Mouse (Mus musculus) hindbrain, embryonic 12.5 days (tissue): ENCODE results near the gene Rhov. TPM values are rescaled to one million over a fixed set of nuclear protein-coding genes. Genes with fewer than 3 reads are reported as not detected.
A peak's percentile ranks its signal among the peaks of the same experiment; 100 is the strongest.

Source experiments
- ATAC-seq: fragments of 200-750 bp; cut with Nextera tagmentation; 2 replicates; pipeline ENCODE4 v1.8.0; 2017; ENCODE audit warnings: moderate TSS enrichment; ENCODE audit not compliant: low FRiP score
- H3K27ac ChIP-seq: fragments of 300-500 bp; sonication (generic); 2 replicates; pipeline ENCODE4 v1.5.1; 2016; ENCODE audit warnings: mild to moderate bottlenecking
- H3K27me3 ChIP-seq: fragments of 300-500 bp; sonication (generic); 2 replicates; pipeline ENCODE4 v1.6.1; 2016; ENCODE audit warnings: mild to moderate bottlenecking
- H3K36me3 ChIP-seq: fragments of 300-500 bp; sonication (generic); 2 replicates; pipeline ENCODE4 v1.6.1; 2016; ENCODE audit warnings: mild to moderate bottlenecking
- H3K4me1 ChIP-seq: fragments of 300-500 bp; sonication (generic); 2 replicates; pipeline ENCODE4 v1.6.1; 2016
- H3K4me2 ChIP-seq: fragments of 300-500 bp; sonication (generic); replicated peaks from 2 replicates; pipeline ENCODE4 v1.6.1; 2016; ENCODE audit warnings: mild to moderate bottlenecking
- H3K4me3 ChIP-seq: fragments of 300-500 bp; sonication (generic); 2 replicates; pipeline ENCODE4 v1.5.1; 2016; ENCODE audit warnings: mild to moderate bottlenecking
- H3K9ac ChIP-seq: fragments of 300-500 bp; sonication (generic); 2 replicates; pipeline ENCODE4 v1.6.1; 2016; ENCODE audit warnings: mild to moderate bottlenecking, moderate library complexity
- H3K9me3 ChIP-seq: fragments of 300-500 bp; sonication (generic); replicated peaks from 2 replicates; pipeline ENCODE4 v1.6.1; 2016; ENCODE audit warnings: mild to moderate bottlenecking
- WGBS: fragments of 180-500 bp; shearing (Covaris S2); methylation state at CpG from one replicate; pipeline ENCODE4 v1.1.7; 2016; 5-methylcytosine and 5-hydroxymethylcytosine counted together
- polyA plus RNA-seq: library from polyadenylated mRNA; unstranded; fragments of >200 nt; fragmentation: Nextera tagmentation; extraction: Ambion mirVana; gene quantifications from 2 replicates; pipeline ENCODE4 v1.2.1, GENCODE M21; 2016

The Rhov gene
- 5.8 and 8.2 TPM in 2 replicates for polyA plus RNA-seq

DNA sequence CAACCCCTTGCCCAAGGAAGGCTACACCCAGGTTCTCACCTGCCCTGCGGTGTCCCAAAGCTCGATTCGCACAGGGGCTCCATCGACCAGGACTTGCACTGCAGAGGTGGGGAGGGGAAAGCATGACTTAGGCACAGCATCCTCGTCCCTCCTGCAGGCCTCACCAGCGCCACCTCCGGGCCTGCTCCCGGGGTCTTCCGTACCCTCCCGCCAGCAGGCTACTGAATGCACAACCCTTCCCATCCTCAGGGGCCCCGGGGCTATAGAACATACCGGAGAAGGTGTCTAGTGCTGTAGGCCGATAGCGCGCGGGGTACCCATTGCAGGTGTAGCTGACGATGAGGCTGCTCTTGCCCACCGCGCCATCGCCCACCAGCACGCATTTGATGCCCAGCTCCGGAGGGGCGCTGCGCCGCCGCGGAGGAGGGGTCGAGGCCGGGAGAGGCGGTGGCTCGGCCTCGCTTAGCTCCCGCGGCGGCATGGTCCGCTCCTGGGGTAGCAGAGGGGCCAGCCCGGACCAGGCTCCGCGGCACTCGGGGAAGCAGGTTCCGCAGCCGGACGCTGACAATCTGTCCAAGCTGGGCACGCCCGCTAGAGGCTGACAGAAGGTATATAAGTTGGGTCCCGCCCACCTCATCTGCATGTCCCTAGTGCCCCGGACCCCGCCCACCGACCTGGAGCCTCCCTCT is at the start of gene Rhov:
TSS of gene Rhov (minus strand) at position 630 of the 689 bp plus-strand sequence.
- Histone ChIP-seq H3K9ac (peak within 1 kb of the TSS; percentile 80), H3K27ac (peak within 1 kb of the TSS; percentile 57; the same call in 1 of the 2 replicates), H3K4me1 (peaks cover 5% of the 10 kb centered on the region; the same call in 1 of the 2 replicates), H3K36me3 (no peaks in the 10 kb centered on the region), H3K9me3 (no peaks in the 10 kb centered on the region), H3K27me3 (peaks cover 30% of the 10 kb centered on the region), H3K4me2 (peak within 1 kb of the TSS; percentile 95), H3K4me3 (peak within 1 kb of the TSS; percentile 66)
- under 1% methylated on average over 44 of the region's 49 CpGs for WGBS
- peak; percentile 90 for ATAC-seq

DNA sequence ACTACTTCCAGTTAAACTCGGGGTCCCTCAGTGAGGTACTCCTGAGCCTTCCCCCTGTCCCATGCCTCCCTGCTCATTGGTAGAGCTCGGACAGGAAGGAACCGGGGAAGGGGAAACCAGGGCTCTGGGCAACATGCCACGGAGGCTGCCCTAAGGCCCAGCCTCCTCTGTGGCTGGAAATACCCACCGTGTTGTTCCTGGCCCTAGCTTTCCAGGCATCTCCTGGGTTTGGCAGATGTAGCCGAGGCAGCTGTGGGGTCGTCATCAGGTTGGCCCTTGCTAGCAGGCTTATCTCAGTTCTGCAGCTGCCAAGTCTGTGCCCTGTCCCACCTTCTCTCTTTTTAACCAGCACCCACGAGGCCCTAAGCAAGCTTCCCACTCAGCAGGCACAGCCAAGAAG is 49.5 kb upstream of the Rhov start:
- H3K4me1 ChIP-seq: peaks cover 39% of the 10 kb centered on the region
- H3K27me3 ChIP-seq: peaks cover 96% of the 10 kb centered on the region
- no peaks in the 10 kb centered on the region for H3K36me3 ChIP-seq
- no peak overlapping the region for H3K4me3 ChIP-seq
- WGBS: 66% methylated on average over 8 of the region's 8 CpGs
- ATAC-seq: no peak
- H3K9me3 ChIP-seq: peaks cover 6% of the 10 kb centered on the region; the same call in 1 of the 2 replicates
- H3K9ac ChIP-seq: no peak overlapping the region
- H3K27ac ChIP-seq: no peak overlapping the region
- no peak overlapping the region for H3K4me2 ChIP-seq

DNA sequence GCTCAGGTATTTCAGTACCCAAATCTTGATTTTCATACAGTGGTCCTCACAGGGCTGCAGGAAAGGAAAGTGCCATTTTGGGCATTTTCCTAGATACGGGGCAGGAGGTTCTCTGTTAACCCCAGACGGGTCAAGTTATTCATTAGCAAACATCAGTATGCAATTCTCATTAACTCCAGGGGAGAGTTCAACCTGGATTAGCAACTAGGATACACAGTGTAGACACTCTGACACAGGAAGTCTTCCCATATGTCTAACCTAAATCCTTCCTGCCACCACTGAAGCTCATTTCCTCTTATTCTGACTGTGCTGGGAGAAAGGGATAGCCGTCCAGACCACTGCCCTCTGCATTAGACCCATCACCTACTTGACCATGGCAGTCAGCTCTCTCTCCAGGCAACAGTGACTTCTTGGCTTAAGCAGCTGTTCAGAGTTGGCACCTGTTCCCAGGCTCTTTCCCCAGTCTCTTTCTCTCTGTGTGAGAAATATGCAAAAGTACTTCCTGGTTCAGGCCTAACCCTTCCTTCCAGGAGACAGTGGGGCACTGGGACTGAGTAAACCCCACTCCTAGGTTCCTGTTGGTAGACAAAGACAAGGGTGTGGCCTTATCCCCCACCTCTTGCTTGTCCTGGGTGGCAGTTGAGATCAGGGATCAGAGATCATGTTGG is 47.1 kb upstream of the Rhov start:
- WGBS: 75% methylated on average over 3 of the region's 3 CpGs
- H3K4me1 ChIP-seq: peaks cover 29% of the 10 kb centered on the region
- H3K27ac ChIP-seq: no peak overlapping the region
- no peak overlapping the region for H3K4me2 ChIP-seq
- no peaks in the 10 kb centered on the region for H3K36me3 ChIP-seq
- peaks cover 6% of the 10 kb centered on the region; the same call in 1 of the 2 replicates for H3K9me3 ChIP-seq
- ATAC-seq: no peak
- H3K9ac ChIP-seq: no peak overlapping the region
- H3K4me3 ChIP-seq: no peak overlapping the region
- H3K27me3 ChIP-seq: peaks cover 94% of the 10 kb centered on the region

DNA sequence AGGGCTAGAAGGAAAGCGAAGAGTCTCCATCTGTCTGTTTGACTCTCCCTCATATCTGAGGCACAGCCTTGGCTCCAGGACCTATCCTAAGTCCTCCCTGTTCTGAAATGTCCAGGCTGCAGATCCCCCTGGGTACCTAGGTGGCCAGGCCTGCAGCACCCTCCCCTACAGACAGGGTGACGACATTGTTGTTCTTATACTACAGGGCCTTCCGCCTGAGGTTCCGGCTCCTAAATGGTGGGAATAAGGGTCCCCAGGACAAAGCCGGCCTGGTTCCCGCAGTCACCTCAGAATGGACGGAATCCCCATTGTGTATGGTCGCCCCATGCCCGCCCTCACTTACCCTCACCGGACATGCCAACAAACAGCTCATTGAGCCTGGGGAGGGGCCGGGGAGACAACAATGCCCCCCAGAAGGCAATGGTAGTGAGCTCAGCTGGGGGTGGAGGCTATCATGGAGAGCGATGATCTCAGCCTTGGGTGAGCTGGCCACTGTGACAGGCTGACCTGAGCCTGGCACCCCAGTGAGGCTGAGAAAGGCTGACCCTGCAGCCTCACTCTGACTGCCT is 43.8 kb upstream of the Rhov start:
- no peak for ATAC-seq
- Histone ChIP-seq H3K4me2 (no peak overlapping the region), H3K27me3 (peaks cover 78% of the 10 kb centered on the region), H3K36me3 (no peaks in the 10 kb centered on the region), H3K4me3 (no peak overlapping the region), H3K9ac (no peak overlapping the region), H3K9me3 (peaks cover 6% of the 10 kb centered on the region; the same call in 1 of the 2 replicates), H3K4me1 (peaks cover 21% of the 10 kb centered on the region), H3K27ac (no peak overlapping the region)
- WGBS: 69% methylated on average over 12 of the region's 12 CpGs

DNA sequence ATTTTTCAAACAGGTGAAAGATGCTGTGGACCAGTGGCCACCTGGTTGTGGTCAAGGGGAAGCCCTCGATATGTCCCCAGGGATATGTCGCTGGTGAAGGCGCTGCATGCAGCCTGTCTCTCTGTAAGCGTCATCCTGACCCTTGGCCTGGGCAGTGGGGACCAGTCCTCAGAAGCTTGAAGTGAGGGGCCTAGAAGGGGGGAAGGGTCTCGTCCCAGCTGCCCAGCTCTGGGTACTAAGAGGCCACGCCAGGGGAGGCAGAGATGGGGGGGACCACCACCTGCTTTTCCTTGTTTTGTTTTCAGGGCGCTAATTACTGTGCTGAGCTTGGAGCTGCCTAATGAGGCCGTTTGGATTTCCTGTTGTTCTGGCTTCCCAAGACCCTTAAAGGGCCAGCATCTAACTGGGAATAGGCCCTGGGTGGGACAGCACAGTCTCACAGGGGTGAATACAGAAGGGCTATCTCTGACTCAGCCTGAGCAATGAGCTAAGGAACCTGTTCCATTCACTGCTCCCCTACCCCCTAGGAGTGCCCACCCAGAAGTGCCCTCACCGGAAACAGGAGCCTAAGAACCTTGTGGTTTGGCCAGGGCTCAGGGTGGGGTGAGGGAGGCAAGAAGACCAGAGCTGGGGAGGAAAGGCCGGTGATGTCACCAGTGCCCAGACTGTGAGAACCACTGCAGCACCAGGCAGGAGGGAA is 42.9 kb upstream of the Rhov start:
- 31% methylated on average over 10 of the region's 10 CpGs for WGBS
- H3K36me3 ChIP-seq: no peaks in the 10 kb centered on the region
- H3K4me2 ChIP-seq: no peak overlapping the region
- no peak overlapping the region for H3K9ac ChIP-seq
- H3K4me1 ChIP-seq: peaks cover 21% of the 10 kb centered on the region
- H3K4me3 ChIP-seq: no peak overlapping the region
- peaks cover 71% of the 10 kb centered on the region for H3K27me3 ChIP-seq
- H3K9me3 ChIP-seq: peaks cover 6% of the 10 kb centered on the region; the same call in 1 of the 2 replicates
- ATAC-seq: 0 out of 2 replicates have a peak, but pooled peaks have one; percentile 33
- no peak overlapping the region for H3K27ac ChIP-seq

DNA sequence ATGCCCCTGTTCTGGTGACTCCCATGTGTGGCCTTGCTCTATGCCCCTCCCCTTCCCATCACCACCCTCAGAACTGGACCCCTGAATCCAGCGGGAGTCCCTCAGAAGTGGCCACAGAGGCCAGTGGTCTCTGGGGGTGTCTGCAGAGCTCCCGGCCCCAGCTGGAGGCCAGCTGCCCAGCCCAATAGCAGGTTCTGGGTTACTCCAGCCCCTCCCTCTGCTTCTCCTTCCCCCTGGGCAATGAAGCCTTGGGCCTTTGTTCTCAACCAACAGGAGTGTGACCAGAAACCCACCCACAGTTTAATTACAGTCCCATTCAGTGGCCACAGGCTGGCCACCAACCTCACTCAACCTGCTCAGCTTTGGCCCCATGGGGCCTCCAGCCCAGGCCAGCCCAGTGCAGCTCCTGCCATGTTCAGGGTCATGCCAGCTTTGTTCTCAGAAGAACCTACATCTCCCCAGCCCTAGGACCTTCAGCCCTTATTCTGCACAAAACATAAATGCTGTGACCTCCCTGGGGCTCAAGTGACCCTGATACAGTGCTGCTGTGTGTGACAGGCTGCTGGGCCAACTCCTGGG is 41.4 kb upstream of the Rhov start:
- peaks cover 6% of the 10 kb centered on the region; the same call in 1 of the 2 replicates for H3K9me3 ChIP-seq
- WGBS: 34% methylated on average over 2 of the region's 2 CpGs
- H3K27ac ChIP-seq: no peak overlapping the region
- no peak overlapping the region for H3K9ac ChIP-seq
- peak; percentile 17; the same call in 1 of the 2 replicates for ATAC-seq
- H3K4me3 ChIP-seq: no peak overlapping the region
- peaks cover 57% of the 10 kb centered on the region for H3K27me3 ChIP-seq
- H3K4me1 ChIP-seq: peaks cover 21% of the 10 kb centered on the region
- H3K4me2 ChIP-seq: no peak overlapping the region
- H3K36me3 ChIP-seq: no peaks in the 10 kb centered on the region

DNA sequence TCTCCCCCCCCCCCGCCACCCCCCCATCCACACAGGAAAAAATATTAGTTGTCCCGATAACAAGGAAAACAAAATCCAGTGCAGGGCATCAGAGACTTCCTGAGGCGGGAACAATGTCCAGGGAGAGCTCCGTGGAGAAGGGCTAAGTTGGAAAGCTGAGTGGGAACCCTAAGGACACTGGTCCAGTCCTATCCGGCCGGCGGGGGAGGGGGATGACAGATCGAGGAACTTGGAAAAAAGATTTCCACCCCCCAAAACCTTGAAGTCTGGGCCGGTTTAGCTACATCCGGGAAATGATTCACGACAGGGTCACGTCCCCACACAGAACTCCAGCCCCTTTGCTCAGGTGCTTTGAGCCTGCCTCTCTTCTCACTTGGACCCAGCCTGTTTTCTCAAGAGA is 40.5 kb upstream of the Rhov start:
- 55% methylated on average over 12 of the region's 12 CpGs for WGBS
- Histone ChIP-seq H3K4me2 (no peak overlapping the region), H3K9ac (no peak overlapping the region), H3K4me3 (no peak overlapping the region), H3K36me3 (no peaks in the 10 kb centered on the region), H3K27ac (no peak overlapping the region), H3K9me3 (peaks cover 4% of the 10 kb centered on the region; the same call in 1 of the 2 replicates), H3K27me3 (peaks cover 48% of the 10 kb centered on the region), H3K4me1 (peaks cover 21% of the 10 kb centered on the region)
- ATAC-seq: no peak

DNA sequence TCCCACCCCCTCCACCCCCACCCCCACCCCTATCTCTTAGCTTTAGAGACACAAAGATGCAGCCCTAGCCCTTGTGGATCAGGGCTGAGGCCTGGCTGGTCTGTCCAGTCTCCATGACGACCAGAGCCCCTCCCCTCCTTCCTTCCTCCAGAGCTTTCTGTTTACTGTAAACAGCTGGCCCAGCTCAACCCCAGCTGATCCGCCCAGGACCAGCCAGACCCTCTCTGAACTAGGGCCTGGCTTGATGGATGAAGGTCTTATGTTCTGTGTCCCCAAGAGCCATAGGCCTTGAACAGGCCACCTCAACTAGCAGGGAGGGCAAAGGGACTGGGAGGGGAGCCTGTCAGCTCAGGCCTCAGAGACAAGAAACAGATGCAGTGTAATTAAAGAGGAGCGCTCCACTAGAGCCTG is 33.7 kb upstream of the Rhov start:
- H3K9me3 ChIP-seq: no peaks in the 10 kb centered on the region
- H3K9ac ChIP-seq: no peak overlapping the region
- H3K4me3 ChIP-seq: no peak overlapping the region
- ATAC-seq: peak; percentile 53
- H3K4me2 ChIP-seq: no peak overlapping the region
- H3K27me3 ChIP-seq: peaks cover 4% of the 10 kb centered on the region; the same call in 1 of the 2 replicates
- H3K27ac ChIP-seq: no peak overlapping the region
- WGBS: 19% methylated on average over 3 of the region's 3 CpGs
- H3K36me3 ChIP-seq: 0 out of 2 replicates have a peak, but pooled peaks cover 1% of the 10 kb centered on the region
- peaks cover 29% of the 10 kb centered on the region for H3K4me1 ChIP-seq

DNA sequence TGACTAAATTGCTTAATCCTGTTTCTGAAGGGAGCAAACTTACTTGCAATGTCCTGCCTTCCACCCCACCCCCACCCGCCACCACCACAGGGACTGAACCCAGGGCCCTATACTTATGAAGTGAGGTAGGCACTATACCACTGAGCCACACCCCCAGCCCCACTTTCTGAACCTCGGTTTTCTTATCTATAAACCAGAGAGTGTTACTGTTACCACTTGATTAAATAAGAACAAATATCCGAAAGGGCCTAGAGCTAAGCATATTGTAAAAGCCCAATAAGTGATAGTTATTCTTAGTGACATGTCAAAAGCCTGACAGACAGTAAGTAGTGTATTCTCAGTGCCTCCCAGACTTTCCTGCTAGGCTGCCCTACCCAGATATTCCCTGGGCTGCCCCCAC is 33.3 kb upstream of the Rhov start:
- Histone ChIP-seq H3K36me3 (0 out of 2 replicates have a peak, but pooled peaks cover 4% of the 10 kb centered on the region), H3K4me3 (no peak overlapping the region), H3K27ac (no peak overlapping the region), H3K9ac (no peak overlapping the region), H3K4me1 (peaks cover 30% of the 10 kb centered on the region), H3K9me3 (no peaks in the 10 kb centered on the region), H3K4me2 (no peak overlapping the region), H3K27me3 (peaks cover 4% of the 10 kb centered on the region; the same call in 1 of the 2 replicates)
- 56% methylated on average over 3 of the region's 3 CpGs for WGBS
- no peak for ATAC-seq

DNA sequence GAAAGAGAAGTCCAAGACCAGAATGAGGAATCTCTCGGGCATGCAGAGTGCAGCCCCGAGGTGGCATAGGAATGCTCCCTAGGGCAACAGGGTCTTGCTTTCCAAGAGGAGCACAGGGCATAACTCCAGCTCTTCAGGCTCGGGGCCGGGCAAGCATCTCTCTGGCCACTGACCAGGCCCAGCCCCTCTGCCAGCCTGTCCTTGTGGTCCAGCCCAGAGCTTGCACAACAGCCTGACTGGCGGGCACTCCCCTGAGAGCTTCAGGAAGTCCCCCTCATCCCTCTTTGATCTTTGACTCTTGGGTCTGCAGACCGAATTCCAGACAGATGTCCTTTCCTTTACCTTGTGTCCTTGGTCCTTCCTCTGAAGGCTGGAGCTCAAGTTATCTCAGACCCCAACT is 31.8 kb upstream of the Rhov start:
- H3K4me3 ChIP-seq: no peak overlapping the region
- H3K4me1 ChIP-seq: peaks cover 30% of the 10 kb centered on the region
- no peak overlapping the region for H3K27ac ChIP-seq
- H3K27me3 ChIP-seq: peaks cover 4% of the 10 kb centered on the region; the same call in 1 of the 2 replicates
- H3K9ac ChIP-seq: no peak overlapping the region
- WGBS: 75% methylated on average over 6 of the region's 6 CpGs
- no peak overlapping the region for H3K4me2 ChIP-seq
- no peaks in the 10 kb centered on the region for H3K9me3 ChIP-seq
- peaks cover 17% of the 10 kb centered on the region for H3K36me3 ChIP-seq
- ATAC-seq: no peak

DNA sequence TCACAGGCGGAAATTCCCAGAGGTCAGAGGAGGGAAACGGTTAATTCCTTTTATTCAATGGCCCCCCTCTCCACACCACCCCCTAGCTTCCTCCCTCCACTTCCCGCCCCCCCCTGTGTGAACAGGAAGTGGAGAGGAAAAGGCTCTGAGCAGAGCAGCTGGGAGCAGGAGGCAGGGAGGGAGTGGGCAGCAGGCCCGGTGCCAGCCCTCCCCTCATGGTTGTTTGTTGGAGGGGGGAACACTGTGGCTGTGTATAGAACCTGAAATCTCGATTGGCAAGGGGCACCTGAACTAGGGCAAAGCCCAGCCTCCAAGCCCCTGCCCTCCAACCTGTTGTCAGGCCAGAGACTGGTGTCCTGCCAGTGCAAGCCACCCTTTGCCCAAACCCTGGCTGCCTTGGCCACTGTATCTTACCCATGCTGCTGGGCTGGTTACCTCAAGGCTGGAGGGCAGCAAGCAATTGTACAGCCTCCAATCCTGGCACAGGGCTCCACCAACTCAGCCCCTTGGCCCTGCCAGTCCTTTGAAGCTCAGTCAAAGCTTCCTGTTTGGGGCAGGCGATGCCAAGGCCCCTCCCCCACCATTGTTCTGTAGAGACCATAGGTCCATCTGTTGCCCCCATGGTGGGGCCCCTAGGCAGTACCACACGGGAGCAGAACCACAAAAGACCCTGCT is 29.9 kb upstream of the Rhov start:
- Histone ChIP-seq H3K4me3 (no peak overlapping the region), H3K4me1 (peaks cover 30% of the 10 kb centered on the region), H3K27me3 (0 out of 2 replicates have a peak, but pooled peaks cover 4% of the 10 kb centered on the region), H3K4me2 (peak overlapping the region; percentile 31; the same call in 1 of the 2 replicates), H3K36me3 (peaks cover 31% of the 10 kb centered on the region), H3K27ac (peak overlapping the region; percentile 55), H3K9ac (peak overlapping the region; percentile 19; the same call in 1 of the 2 replicates), H3K9me3 (no peaks in the 10 kb centered on the region)
- 0 out of 2 replicates have a peak, but pooled peaks have one; percentile 14 for ATAC-seq
- WGBS: 45% methylated on average over 7 of the region's 7 CpGs
